Mouse (Mus musculus) NIH3T3 (cell line): ENCODE measurements around the gene Cc2d2b.

ENCODE experiments used
- DNase-seq: peaks from one replicate; pipeline ENCODE4 v3.0.0-alpha.2; 2012; ENCODE audit warnings: low read depth

Gene Cc2d2b

DNA sequence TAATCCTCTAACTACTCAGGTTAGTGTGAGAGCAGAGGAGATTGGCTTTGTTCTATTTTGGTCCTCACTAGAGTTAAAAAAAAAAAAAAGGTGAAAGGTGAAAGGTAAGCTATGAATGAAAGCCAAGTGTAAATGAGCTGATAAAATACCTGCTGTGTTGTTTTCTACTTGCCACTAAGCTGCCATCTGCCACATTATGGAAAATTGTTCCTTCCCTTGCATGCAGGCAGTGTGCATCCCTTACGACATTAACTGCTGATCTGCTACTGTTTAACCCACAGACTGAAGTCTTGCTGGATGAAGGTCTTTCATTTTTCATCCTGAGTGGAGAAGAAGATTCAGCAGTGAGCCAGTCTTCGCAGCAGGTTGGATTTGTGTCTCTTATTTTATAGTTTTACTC, 11.5 kb downstream of the Cc2d2b start:
- DNase-seq: no peak

DNA sequence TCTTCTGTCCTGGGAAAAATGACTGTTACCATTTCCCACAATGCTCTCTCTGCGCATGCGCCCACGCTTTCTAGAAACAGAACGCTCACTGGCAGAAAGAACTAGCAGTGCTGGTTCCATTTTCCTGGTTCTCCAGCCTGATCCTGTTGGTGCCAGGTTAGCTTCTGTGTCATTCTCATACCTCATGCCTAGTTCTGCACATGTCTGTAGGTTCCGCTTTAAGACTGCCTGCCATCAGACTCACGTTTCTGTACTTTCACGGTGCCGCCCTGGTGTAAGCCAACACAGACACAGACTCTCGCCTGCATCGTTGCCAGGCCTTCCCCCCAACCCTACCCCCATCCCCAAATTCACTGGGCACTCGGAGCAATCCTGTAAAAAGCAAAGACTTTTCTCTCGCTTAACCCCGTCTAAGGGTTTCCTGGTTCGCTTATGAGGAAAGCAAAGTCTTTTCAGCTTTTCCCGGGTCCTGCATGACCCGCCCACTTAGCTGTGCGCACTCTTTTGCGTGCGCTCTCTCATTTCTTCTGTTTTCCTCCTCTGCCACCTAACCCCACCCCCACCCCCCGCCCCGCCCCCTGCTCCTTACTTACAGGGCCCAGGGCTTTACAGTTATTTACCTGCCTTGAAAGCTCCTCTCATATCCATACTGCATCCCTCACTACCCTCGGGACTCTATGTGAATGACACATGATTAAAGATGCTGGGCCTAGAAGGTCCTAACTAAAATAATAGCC, 13.6 kb downstream of the Cc2d2b start:
- no peak for DNase-seq

DNA sequence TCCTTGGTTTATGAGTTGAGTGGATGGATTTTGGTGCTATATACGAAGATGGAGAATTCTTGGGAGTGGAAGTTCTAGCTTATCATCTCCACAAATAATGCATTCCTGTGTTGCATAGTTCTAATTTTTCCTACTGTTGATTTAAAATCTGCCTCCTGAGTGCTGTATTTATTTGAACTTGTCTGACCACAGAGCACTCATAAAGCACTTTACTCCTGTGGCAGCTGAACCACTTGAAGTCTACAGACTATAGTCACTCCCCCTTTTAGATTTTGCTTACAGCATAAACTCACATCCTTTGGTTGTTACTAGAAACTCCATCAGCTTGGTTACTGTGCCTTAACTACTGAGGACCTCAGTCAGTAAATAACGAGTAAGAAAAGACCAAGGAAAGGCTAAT, 18.6 kb downstream of the Cc2d2b start:
- no peak for DNase-seq

DNA sequence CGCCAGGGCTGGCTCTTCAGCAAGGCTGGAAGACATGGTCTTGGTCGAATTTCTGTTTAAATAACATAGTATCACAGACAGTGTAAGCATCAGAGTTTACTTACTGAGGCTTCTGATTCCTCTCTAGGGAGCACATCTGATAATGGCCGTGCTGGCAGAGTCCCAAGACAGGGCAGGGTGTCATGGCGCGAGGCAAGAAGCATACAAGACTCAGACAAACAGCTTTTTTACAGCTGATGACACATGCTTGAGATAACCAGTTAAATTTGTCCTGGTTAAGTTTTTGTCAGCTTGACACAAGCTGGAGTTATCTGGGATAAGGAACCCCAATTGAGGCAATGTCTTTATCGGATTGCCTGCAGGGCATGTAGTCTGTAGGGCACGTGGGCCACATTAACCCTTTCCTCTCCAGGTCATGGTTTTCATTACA, 20.8 kb downstream of the Cc2d2b start:
- peak; percentile 40 for DNase-seq

- no peak for DNase-seq
Observed at GRCm38 (mm10) chr19:40788004-40788714, 39.6 kb downstream of the Cc2d2b start.

DNA sequence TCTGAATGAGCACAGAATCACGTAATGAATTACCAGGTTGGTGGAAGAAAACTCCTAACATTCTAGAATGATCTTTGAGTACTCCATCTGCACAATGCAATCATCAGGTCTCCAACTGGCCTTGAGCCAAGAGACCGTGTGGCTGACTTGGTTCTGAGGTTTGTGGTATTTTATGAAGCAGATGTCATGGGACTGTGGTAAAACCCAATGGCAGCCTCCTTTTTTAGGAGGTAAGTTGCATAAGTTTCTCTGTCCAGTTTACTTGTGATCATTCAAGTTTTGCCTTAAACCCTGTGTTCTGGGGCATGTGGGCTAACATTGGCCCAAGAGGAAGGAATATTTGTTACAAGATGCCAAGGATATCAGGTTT, 40.1 kb downstream of the Cc2d2b start:
- DNase-seq: peak; percentile 39

DNA sequence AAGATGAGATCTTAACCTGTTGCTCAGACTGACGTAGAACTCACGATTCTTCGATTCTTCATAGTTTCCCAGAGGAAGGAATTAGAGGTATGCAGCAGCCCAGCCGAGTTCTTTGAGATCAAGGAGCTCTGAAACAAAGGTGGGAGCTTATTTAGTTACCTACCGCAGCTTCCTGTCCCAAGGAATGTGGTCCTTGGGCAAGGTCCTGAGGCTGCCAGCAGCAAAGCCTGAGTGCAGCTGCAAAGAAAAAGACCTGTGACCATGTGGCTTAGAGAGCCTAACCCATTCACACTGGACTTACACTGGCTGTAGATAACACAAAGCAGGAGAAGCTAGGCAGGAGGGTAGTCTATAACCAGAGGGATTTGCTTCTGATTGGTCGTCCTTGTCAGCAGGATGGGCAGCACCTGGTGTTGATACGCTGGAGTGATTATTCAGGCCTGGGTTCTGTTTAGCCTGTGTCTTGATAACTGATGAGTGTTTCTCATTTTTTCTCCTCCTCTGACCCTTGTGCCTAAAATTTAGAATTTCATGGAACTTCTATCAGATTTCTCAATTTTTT, 56.7 kb downstream of the Cc2d2b start:
- DNase-seq: no peak

- DNase-seq: no peak
Observed at GRCm38 (mm10) chr19:40809858-40810257, 61.3 kb downstream of the Cc2d2b start.

DNA sequence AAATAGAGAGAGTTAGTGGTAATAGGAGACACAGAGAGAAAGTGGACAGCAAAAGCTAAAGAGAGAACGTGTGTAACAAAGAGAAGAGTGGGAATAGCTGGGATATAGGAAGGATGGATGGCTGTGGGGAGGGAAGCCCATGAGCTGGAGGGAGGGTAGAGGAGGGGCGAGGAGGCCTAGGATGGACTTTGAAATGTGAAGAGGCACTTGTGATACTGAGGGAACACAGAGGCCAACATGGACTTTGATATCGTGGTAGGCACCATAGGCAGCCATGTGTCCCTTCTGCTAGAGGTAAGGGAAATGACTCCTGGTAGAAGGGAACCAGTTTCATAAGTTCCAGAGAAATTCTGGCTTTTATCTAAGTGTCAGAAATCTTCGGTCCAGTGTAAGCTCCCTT, 63.3 kb downstream of the Cc2d2b start:
- no peak for DNase-seq

DNA sequence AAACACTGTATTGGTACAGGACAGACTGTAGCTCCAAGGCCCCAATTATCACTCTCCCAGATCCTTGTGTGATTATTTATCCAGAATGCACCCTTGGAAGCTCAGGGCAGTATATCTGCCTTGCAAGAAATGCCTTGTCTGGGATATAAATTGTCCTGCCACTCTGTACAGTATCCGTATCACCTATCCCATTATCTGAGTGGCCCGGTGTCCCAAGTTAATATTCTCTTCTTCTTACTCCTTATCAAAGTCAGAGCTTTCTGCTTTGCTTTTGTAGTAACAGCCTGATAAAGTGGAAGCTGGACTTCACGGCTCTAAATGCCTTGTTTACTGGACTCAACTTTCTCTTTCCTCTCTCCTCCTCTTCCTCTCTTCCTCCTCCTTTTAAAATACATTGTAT, 64.2 kb downstream of the Cc2d2b start:
- DNase-seq: no peak

- no peak for DNase-seq
Observed at GRCm38 (mm10) chr19:40813385-40813784, 64.8 kb downstream of the Cc2d2b start.

GRCm38 (mm10) chr19:40815645-40816183, 67.2 kb downstream of the Cc2d2b start:
- DNase-seq: no peak

DNA sequence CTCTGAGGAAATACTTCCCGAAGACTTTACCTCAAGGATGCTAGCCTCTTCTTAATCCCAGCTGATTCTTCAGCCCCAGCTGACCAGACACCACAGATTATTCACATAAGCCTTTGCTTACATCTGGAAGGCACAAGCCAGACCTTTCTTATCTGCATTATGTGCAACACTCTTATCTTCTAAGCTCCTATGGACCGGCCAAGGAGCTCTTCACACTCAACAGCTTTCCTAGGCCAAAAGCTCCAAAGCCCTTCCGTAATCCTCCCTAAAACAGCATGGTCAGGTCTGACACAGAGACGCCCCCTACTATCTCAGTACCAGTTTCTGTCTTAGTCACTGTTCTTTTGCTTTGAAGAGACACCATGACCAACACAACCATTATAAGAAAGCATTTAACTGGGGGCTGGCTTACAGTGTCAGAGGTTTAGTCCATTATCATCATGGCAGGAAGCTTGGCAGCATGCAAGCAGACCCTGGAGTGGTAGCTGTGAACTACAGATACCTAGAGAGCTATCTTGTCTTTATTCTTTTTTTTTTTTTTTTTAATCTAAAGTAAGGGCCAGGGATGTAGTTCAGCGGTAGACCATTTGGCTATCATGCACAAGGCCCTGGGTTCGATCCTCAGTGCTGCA, 69.5 kb downstream of the Cc2d2b start:
- DNase-seq: no peak

DNA sequence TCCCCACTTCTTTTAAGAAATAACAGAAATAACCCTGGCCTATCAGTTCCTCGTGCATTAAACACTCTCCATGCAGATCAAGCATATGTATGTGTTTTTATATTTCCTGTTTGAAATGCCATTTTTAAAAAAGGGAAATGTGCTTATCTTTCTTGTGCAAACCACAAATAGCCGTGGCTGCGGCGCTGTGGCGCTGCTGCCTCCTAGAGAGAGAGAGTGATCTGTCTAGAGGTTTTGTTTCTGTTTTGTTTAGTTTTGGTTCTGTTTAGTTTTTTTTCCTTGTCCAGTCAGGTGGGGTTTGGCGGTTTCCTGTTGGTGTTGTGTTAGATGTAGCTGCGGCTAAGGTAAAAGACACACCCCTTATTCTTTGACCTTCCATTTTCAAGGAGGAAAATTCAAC, 70.2 kb downstream of the Cc2d2b start:
- no peak for DNase-seq

DNA sequence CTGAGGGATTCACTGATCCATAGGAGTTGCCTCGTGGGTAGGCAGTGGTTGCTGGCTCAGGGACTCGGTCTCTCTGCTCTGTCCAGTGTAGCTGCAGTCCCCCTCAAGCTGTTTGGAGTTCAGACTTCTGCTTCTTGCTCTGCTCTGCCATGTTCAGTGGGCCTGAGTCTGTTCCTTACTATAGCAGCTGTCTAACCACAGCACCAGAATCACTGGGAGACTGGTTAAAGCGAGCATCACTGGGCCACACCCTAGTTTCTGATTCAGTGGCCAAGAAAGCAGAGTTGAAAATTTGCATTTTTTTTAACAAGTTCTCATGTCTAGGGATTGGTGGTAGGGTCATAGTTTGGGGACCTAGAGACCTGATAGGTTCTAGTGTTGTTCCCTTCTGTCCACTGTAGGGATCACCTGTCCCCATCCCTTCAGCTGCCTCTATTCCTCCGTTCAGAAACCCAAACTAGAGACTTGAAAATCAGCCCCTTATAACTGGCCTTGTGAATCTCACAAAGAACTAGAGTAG, 72.8 kb downstream of the Cc2d2b start:
- no peak for DNase-seq

DNA sequence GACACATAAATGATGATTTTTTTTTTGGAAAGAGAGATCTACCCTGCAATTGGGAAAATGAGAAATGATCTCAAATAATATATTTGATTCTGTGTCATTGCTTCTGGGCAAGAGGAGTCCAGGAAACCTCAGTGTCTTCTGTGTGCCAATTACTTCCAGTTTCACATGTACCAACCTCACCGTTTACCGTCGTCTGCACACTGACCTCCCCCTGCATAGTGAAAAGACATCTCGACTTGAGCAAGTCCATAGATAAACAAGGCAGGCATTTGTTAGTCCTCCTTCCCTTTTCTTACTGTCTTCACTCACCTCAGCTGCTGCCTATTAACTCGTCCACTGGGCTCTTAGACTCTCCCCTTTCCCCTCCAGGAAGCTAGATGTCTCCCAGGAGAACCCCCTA, 77.1 kb downstream of the Cc2d2b start:
- DNase-seq: no peak

GRCm38 (mm10) chr19:40826735-40827134, 78.2 kb downstream of the Cc2d2b start:
- no peak for DNase-seq

- no peak for DNase-seq
Observed at GRCm38 (mm10) chr19:40830198-40830597, 81.6 kb downstream of the Cc2d2b start.

- peak; percentile 96 for DNase-seq
Observed at GRCm38 (mm10) chr19:40830703-40831415, 82.3 kb downstream of the Cc2d2b start, which contains the start of gene Ccnj. TSS of gene Ccnj (plus strand) at chr19:40831279.

DNA sequence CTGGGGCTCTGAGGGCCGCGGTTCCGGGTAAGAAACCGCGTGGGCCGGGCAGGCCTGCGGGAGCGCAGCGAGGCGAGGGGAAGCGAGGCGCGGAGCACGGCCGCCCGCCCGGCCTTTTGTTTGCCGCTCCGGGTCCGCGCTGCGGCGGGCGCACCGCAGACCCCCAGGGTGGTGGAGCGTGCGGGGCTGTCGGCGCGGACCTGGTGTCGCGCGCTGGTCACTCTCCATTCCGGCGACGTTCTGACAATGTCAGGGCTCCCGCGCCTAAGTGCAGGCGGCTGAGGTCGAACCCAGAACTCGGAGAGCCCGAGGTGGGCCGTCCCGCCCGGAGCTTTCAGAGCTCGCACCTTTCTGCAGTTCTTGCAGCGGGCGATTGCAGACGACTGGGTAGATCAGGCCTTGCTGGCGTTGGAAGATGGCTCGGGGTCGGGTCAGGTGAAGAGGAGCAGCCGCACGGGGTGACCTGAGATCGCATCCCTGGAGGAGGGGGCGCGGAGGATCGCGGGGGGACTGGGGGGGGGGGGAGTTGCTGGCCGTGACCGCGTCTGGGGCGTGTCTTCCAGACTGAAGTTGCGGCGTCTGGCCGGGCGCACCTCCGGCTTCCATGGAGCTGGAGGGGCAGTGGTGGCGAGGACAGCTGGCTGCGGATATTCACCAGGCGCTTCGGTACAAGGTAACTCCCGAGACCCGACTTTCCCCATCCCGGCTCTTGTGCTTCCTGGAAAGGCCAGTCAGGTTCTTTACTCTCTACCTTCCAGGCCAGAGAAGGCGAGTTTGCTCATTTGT, 83.1 kb downstream of the Cc2d2b start:
- peak; percentile 67 for DNase-seq

DNA sequence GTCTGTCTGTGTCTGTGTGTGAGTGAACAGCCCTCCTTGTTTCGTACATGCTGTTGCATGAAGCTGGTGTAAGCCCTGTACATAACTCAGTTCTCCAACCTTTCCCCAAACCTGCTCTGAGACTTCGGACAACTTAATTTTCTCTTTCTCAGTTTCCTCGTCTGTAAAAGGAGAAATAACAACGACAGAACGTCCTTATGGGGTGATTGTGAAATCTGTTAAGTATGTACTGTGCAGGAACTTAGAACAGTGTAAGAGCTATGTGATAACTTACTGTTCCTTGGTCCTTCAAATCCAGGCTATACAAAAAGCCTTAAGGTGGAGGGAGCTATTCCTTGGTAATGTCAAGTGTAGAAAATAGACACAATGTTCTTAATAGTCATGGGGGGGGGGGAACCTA, 83.8 kb downstream of the Cc2d2b start:
- no peak for DNase-seq
